Mouse (Mus musculus) liver, embryonic 15.5 days (tissue): Measurements from ENCODE around the gene Prps2. TPM values are rescaled to one million over a fixed set of nuclear protein-coding genes. Genes with fewer than 3 reads are reported as not detected.
"Not testable (repeated sequence)": the region's sequence is repeated elsewhere in the genome, so short reads cannot be mapped to it uniquely, and the experiment has no call there.

ENCODE experiments used
- ATAC-seq: fragments of 200-750 bp; cut with Nextera tagmentation; 2 replicates; pipeline ENCODE4 v1.8.0; 2017; ENCODE audit warnings: moderate number of reproducible peaks, mild to moderate bottlenecking, moderate library complexity; ENCODE audit not compliant: insufficient read depth
- H3K27ac ChIP-seq: fragments of 300-500 bp; sonication (generic); replicated peaks from 2 replicates; pipeline ENCODE4 v1.5.1; 2015; ENCODE audit warnings: mild to moderate bottlenecking, inconsistent platforms
- H3K27me3 ChIP-seq: fragments of 300-500 bp; sonication (generic); 2 replicates; pipeline ENCODE4 v1.6.1; 2015; ENCODE audit warnings: mild to moderate bottlenecking, inconsistent platforms
- H3K36me3 ChIP-seq: fragments of 300-500 bp; sonication (generic); replicated peaks from 2 replicates; pipeline ENCODE4 v1.6.1; 2015; ENCODE audit warnings: moderate library complexity, mild to moderate bottlenecking, inconsistent platforms
- H3K4me1 ChIP-seq: fragments of 300-500 bp; sonication (generic); replicated peaks from 2 replicates; pipeline ENCODE4 v1.6.1; 2015; ENCODE audit warnings: inconsistent platforms
- H3K4me2 ChIP-seq: fragments of 300-500 bp; sonication (generic); 2 replicates; pipeline ENCODE4 v1.6.1; 2015; ENCODE audit warnings: moderate library complexity, mild to moderate bottlenecking, inconsistent platforms
- H3K4me3 ChIP-seq: fragments of 300-500 bp; sonication (generic); replicated peaks from 2 replicates; pipeline ENCODE4 v1.5.1; 2015; ENCODE audit warnings: mild to moderate bottlenecking, inconsistent platforms
- H3K9ac ChIP-seq: fragments of 300-500 bp; sonication (generic); 2 replicates; pipeline ENCODE4 v1.6.1; 2015; ENCODE audit warnings: moderate library complexity, mild to moderate bottlenecking, inconsistent platforms
- H3K9me3 ChIP-seq: fragments of 300-500 bp; sonication (generic); replicated peaks from 2 replicates; pipeline ENCODE4 v1.6.1; 2016; ENCODE audit warnings: inconsistent platforms
- WGBS: fragments of 180-500 bp; shearing (Covaris S2); methylation state at CpG from one replicate; pipeline ENCODE4 v1.1.7; 2015; ENCODE audit warnings: mixed read lengths; ENCODE audit not compliant: insufficient replicate concordance; 5-methylcytosine and 5-hydroxymethylcytosine counted together
- polyA plus RNA-seq: library from polyadenylated mRNA; unstranded; fragments of >200 nt; fragmentation: Nextera tagmentation; extraction: Ambion mirVana; gene quantifications from 2 replicates; pipeline ENCODE4 v1.2.1, GENCODE M21; 2015

Gene Prps2
- 5.5 and 6.6 TPM in 2 replicates for polyA plus RNA-seq

GRCm38 (mm10) chrX:167382047-167382853 is at the start of gene Prps2:
Gene Prps2 (minus strand): TSS chrX:167382749.
- peak within 1 kb of the TSS; percentile 62 for H3K4me3 ChIP-seq
- peak within 1 kb of the TSS; percentile 55 for H3K9ac ChIP-seq
- ATAC-seq: peak; percentile 82
- WGBS: 20% methylated on average over 47 of the region's 47 CpGs
- H3K36me3 ChIP-seq: no peaks in the 10 kb centered on the region
- H3K4me2 ChIP-seq: peak within 1 kb of the TSS; percentile 74
- no peaks in the 10 kb centered on the region for H3K9me3 ChIP-seq
- no peaks in the 10 kb centered on the region; the same call in 1 of the 2 replicates for H3K27me3 ChIP-seq
- no peaks in the 10 kb centered on the region for H3K4me1 ChIP-seq
- H3K27ac ChIP-seq: no peak within 1 kb of the TSS

DNA sequence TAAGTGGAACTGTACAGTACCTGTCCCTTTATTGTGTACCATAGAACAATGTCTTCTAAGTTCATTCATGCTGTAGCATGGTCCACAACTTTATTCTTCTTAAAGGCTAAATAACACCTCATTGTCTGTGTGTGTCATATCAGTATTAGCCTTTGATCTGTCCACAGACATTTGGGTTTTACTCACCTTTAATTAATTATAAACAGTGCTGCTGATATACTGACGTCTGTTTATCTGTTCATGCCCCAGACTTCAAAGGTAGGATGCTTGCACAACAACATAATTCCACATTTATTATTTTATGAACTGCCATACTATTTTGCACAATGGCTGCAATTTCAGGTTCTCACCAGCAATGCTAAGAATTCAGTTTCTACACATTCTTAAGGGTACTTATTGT is 35.1 kb upstream of the Prps2 start:
- no peak overlapping the region for H3K9ac ChIP-seq
- WGBS: 36% methylated on average over 1 of the region's 1 CpGs
- no peaks in the 10 kb centered on the region for H3K9me3 ChIP-seq
- H3K4me2 ChIP-seq: no peak overlapping the region
- ATAC-seq: no peak
- H3K27me3 ChIP-seq: no peaks in the 10 kb centered on the region
- no peak overlapping the region for H3K27ac ChIP-seq
- no peaks in the 10 kb centered on the region for H3K36me3 ChIP-seq
- no peak overlapping the region for H3K4me3 ChIP-seq
- H3K4me1 ChIP-seq: no peaks in the 10 kb centered on the region

GRCm38 (mm10) chrX:167394940-167395339 is 12.4 kb upstream of the Prps2 start:
- Histone ChIP-seq H3K4me2 (no peak overlapping the region), H3K4me3 (no peak overlapping the region), H3K27me3 (peaks cover 5% of the 10 kb centered on the region; the same call in 1 of the 2 replicates), H3K9ac (no peak overlapping the region), H3K27ac (no peak overlapping the region), H3K36me3 (no peaks in the 10 kb centered on the region), H3K4me1 (no peaks in the 10 kb centered on the region), H3K9me3 (no peaks in the 10 kb centered on the region)
- 41% methylated on average over 3 of the region's 3 CpGs for WGBS
- ATAC-seq: no peak

DNA sequence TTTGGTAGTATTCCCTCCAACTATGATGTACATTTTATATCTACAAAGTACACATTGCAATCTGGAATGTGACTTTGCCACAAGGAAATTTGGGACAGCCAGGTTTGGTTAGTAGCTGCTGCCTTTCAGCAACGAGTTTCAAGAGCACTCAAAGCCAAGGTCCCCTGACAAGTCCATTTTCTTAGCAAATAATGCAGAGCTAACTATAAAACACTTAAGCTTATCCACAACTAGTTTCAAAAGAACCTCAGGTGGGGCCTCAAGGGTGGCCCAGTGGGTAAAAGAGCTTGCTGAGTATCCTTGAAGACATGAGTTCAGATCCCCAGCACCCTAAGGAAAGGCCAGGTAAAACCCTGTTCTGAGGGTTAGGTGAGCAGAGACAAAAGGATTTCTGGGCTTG is 4.1 kb upstream of the Prps2 start:
- Histone ChIP-seq H3K27ac (no peak overlapping the region), H3K9ac (no peak overlapping the region), H3K27me3 (no peaks in the 10 kb centered on the region; the same call in 1 of the 2 replicates), H3K36me3 (no peaks in the 10 kb centered on the region), H3K4me3 (no peak overlapping the region), H3K4me2 (no peak overlapping the region), H3K9me3 (no peaks in the 10 kb centered on the region), H3K4me1 (no peaks in the 10 kb centered on the region)
- ATAC-seq: no peak
- 17% methylated on average over 1 of the region's 1 CpGs for WGBS

- H3K4me3 ChIP-seq: peak overlapping the region; percentile 62
- no peak overlapping the region for H3K9ac ChIP-seq
- H3K4me2 ChIP-seq: peak overlapping the region; percentile 74
- peak; percentile 48; the same call in 1 of the 2 replicates for ATAC-seq
- H3K4me1 ChIP-seq: no peaks in the 10 kb centered on the region
- H3K27me3 ChIP-seq: no peaks in the 10 kb centered on the region; the same call in 1 of the 2 replicates
- H3K36me3 ChIP-seq: no peaks in the 10 kb centered on the region
- H3K27ac ChIP-seq: no peak overlapping the region
- 36% methylated on average over 7 of the region's 7 CpGs for WGBS
- no peaks in the 10 kb centered on the region for H3K9me3 ChIP-seq
Observed at GRCm38 (mm10) chrX:167382854-167383186, 271 bp upstream of the Prps2 start.

GRCm38 (mm10) chrX:167381583-167382046 is 934 bp downstream of the Prps2 start:
- no peaks in the 10 kb centered on the region; the same call in 1 of the 2 replicates for H3K27me3 ChIP-seq
- H3K36me3 ChIP-seq: no peaks in the 10 kb centered on the region
- H3K4me3 ChIP-seq: peak overlapping the region; percentile 62
- H3K4me1 ChIP-seq: no peaks in the 10 kb centered on the region
- H3K4me2 ChIP-seq: peak overlapping the region; percentile 74
- ATAC-seq: no peak
- peak overlapping the region; percentile 55; the same call in 1 of the 2 replicates for H3K9ac ChIP-seq
- no peak overlapping the region for H3K27ac ChIP-seq
- WGBS: 16% methylated on average over 18 of the region's 18 CpGs
- H3K9me3 ChIP-seq: no peaks in the 10 kb centered on the region

DNA sequence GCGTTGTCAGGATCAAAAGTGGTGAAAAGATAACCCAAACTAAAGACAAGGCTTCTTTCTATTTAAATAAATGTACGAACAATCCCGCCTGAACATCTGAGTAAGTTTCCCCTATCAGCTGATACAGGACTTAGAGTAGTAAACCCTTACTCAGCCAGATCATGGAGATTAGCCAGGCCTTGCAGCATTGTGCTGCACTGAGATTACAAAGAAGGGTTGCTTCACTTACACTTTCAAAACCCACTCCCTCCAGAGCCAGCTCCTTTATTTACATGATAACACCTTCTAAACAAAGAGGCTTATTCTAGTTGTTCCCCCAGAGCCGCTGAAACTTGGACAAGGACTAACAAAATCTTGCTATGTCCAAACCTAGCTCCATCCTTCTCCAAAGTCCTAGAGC is 2.5 kb downstream of the Prps2 start:
- no peak overlapping the region for H3K4me3 ChIP-seq
- no peaks in the 10 kb centered on the region; the same call in 1 of the 2 replicates for H3K27me3 ChIP-seq
- H3K9me3 ChIP-seq: no peaks in the 10 kb centered on the region
- ATAC-seq: no peak
- 40% methylated on average over 4 of the region's 4 CpGs for WGBS
- no peaks in the 10 kb centered on the region for H3K4me1 ChIP-seq
- H3K36me3 ChIP-seq: no peaks in the 10 kb centered on the region
- H3K4me2 ChIP-seq: no peak overlapping the region
- no peak overlapping the region for H3K9ac ChIP-seq
- no peak overlapping the region for H3K27ac ChIP-seq

DNA sequence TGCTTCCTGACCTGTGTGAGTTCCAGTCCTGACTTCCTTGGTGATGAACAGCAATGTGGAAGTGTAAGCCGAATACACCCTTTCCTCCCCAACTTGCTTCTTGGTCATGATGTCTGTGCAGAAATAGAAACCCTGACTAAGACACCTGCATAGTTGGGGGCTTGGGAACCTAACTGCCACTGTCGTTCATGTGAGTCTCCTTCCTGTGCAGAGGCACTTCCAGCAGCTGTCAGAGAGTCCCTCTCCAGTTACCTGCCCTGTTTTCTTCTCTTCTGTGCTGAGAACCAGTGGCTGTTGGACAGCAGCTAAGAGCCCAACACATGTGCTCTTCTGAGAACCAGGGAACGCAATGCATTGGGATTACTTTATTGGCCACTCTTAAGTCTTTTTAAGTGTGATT is 21.3 kb downstream of the Prps2 start:
- H3K4me1 ChIP-seq, H3K36me3 ChIP-seq, H3K9me3 ChIP-seq, H3K9ac ChIP-seq, H3K4me3 ChIP-seq, H3K27me3 ChIP-seq, H3K4me2 ChIP-seq, ATAC-seq, H3K27ac ChIP-seq: not testable (repeated sequence)
- WGBS: 81% methylated on average over 3 of the region's 3 CpGs

DNA sequence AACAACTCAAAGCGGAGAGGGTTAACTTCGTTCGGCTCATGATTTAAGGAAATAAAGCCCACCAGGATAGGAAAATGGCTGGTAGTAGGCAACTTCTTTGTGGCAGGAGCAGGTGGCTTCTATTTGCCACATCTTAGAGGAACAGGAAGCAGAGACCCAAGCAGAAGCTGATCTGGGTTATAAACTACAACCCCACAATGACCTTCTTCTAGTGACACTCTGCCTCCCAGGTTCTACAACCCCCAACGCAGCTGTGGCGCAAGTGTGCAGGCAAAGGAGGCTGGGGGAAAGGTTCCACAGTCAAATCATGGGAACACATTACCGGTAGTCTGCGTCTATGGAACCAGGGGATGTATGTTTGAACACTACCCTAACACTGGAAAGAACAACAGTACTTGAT is 22.8 kb downstream of the Prps2 start:
- no peaks in the 10 kb centered on the region for H3K27me3 ChIP-seq
- WGBS: 65% methylated on average over 7 of the region's 7 CpGs
- H3K4me3 ChIP-seq: no peak overlapping the region
- no peak overlapping the region for H3K4me2 ChIP-seq
- ATAC-seq: no peak
- no peaks in the 10 kb centered on the region for H3K4me1 ChIP-seq
- H3K9me3 ChIP-seq: no peaks in the 10 kb centered on the region
- no peaks in the 10 kb centered on the region for H3K36me3 ChIP-seq
- no peak overlapping the region for H3K27ac ChIP-seq
- H3K9ac ChIP-seq: no peak overlapping the region

- no peaks in the 10 kb centered on the region for H3K4me1 ChIP-seq
- no peaks in the 10 kb centered on the region for H3K9me3 ChIP-seq
- H3K4me3 ChIP-seq: no peak overlapping the region
- H3K9ac ChIP-seq: no peak overlapping the region
- no peaks in the 10 kb centered on the region for H3K36me3 ChIP-seq
- no peak overlapping the region for H3K27ac ChIP-seq
- H3K27me3 ChIP-seq: no peaks in the 10 kb centered on the region
- 40% methylated on average over 2 of the region's 2 CpGs for WGBS
- H3K4me2 ChIP-seq: no peak overlapping the region
- no peak for ATAC-seq
Observed at GRCm38 (mm10) chrX:167357415-167357814, 25.1 kb downstream of the Prps2 start.

GRCm38 (mm10) chrX:167355965-167356364 is 26.6 kb downstream of the Prps2 start:
- no peak overlapping the region for H3K9ac ChIP-seq
- no peak overlapping the region for H3K4me3 ChIP-seq
- 74% methylated on average over 3 of the region's 3 CpGs for WGBS
- H3K4me1 ChIP-seq: no peaks in the 10 kb centered on the region
- no peak overlapping the region for H3K27ac ChIP-seq
- H3K4me2 ChIP-seq: no peak overlapping the region
- no peaks in the 10 kb centered on the region for H3K36me3 ChIP-seq
- H3K27me3 ChIP-seq: no peaks in the 10 kb centered on the region
- no peaks in the 10 kb centered on the region for H3K9me3 ChIP-seq
- ATAC-seq: no peak
